Mouse (Mus musculus) right cerebral cortex, adult 18-20 months (tissue): ENCODE results near the gene Gm11627.
"Not testable (repeated sequence)": the region's sequence is repeated elsewhere in the genome, so short reads cannot be mapped to it uniquely, and the experiment has no call there.

Source experiments
- DNase-seq: peaks from one replicate; pipeline ENCODE4 v3.0.0; 2022; ENCODE audit warnings: mixed read lengths

Gene Gm11627

DNA sequence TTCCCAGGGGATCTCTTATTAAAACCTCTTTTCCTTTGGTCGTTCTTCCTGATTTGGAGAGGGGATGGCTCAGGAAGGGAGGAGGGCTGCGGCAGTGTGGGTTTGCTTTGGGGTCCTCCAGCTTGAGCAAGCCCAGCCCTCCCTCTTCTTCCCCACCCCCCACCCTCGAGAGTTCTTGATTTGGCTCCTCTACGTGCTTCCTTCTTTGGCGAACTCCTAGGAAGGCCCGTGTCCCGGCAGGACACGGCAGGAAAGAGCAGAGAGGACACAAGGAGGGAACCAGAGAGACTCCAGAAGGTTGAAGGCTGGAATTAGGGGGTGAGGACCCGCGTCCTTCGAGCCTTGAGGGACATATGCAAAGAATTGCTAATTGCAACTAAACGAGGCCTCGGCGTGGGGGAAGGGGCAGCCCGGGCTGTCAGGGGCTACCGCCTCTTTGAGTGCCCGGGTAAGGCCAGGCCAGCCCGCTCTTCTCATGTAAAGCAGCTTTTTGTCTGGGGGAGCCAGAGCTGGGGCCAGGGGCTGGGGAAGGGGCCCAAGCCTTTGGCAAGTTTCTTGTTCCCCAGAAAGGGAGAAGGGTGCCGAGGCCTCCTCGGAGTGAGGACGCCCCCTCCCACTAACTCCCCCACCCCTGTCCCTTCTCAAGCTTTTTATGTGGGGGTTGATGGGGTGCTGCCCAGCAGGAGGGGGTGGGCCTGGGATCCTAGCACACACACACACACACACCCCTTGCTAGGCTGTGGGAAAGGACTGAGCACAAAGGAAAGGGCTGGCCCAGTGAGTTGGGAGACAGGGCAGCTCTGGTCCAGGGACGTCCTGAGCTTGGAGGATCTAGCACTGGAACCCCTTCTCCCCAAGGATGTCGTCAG is at the start of gene Gm11627:
Gene Gm11627 (minus strand): TSS at position 297 of the 869 bp plus-strand sequence.
- DNase-seq = peak; percentile 23

DNA sequence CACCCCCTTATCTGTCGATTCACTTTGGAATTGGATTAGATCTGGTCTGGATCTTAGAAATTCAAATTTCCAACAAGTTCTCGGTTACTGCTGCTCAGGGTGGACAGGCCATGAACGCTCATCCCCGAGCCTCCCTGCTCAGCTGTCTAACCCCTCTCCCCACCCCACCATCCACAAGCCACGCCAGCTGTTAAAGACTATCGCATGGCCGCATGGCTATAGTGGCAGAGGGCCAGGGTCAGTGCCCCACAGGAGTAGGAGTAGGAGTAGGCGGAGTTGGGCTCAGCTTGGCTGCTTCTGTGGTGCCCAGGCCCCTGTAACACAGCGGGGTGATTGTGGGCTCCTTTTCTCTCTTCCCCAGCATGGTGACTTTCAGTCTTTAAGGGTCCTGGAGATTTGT is 49.3 kb upstream of the Gm11627 start:
- no peak for DNase-seq

DNA sequence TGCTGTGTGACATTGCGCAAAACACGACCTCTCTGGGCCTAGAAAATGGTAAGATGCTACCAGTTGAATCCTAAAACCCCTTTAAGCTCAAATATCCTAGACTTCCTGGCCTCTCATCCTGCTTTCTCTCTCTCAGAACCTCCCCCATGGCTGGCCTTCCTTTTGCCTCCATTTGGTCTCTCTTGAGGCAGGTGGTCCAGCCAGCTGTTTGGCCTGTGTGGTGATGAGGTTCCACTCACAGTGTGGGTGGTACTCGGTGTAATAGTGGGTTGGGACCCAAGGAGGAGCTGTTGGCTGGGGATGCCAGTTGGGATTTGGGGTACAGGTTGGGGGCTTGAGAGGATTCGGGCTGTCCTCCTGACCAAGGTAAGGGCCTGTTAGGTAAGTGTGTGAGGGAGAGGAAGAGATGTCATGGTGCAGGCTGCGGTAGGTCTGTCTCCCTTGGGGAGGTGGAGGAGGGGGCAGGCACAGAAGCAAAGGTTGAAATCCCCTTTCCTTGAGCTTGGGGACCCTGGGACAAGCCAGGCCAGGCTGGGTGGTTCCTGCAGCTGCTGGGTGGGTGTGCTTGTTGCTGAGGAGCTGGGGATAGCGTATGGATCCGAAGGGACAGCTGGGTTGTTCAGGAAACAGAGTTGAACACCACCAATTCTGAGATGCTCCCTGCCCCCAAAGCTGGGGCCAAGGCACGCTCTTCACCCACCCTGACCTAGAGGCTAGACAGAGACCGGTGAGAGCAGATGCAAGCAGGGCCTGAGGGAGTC is 48.1 kb upstream of the Gm11627 start:
- no peak for DNase-seq

DNA sequence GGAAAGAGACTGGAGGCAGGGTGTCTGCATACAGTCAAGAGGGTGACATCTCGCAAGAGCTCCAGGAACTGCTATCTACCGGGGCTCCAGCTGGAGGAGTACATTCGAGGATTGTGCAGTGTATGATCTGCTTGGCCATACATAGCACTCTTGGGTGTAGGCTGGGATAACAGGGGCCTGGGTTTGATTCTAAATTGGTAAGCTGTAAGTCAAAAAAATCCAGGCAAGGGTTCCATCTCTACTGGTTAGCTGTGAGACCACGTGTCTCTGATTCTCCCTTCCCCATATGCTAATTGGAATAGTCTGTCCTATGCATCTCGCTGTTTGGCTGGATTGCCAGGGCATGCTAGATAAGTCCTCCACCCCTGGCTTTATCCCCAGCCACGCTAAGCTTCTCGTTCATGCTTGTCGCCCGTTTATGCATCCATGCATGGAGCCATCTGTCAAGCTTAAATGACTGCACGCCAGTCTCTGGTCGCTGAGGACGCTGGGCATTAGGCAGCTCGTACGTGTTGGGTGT is 45.7 kb upstream of the Gm11627 start:
- no peak for DNase-seq

DNA sequence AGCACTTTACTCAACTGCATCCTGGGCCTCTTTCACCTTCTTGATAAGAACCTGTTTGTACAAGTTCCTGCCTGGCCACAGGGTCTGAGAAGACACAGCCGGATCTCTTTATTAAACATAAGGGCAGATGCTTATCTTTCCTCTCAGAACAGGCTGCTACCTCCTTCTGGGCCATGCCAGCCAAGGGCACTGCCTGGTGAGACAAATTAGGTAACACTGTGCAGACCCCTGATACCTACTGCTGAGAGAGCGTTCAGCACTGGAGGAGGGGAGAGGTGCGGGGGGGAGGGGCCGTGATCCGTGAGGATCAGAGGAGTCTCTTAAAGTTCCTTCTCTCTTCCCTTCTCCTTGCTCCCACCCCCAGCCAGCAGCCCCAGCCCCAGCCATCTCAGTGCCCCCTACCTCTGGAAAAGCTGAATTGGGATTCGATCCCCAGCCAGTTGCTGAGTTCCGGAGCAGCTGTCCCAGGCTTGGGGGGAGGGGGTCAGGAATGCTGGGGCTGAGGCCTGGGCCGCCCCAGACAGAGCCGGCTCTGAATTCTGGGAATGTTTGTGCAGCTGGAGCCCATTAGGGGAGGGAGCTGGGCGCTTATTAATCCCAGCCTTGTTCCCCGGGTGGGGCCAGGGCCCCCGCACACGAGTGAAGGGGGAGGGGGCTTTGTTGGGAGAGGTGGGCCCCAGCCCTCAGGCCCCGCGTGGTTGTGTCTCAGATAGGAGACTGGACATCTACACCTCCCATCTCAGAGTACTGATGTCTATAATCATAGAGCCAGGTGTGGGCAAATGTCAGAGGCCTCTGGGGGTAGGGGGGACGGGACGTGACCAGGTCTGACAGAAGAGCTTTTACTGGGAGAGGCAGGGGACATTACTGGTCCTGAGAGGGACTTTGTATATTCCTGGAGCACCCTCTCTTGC is 44.9 kb upstream of the Gm11627 start:
- DNase-seq = no peak

DNA sequence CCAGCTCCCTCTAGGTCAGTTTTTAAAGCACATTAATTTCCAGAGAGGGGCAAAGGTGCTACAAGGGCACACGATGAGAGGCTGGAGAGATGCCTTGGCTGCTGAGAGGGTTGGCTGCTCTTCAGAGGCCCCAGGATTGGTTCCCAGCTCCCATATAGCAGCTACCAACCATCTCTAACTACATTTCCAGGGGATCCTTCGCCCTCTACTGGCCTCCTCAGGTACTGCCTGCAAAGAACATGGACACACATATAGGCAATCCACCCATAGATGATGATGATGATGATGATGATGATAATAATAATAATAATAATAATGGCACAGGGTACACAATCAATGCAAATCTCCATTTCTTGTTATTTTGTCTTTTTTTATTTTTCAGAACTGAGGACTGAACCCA is 40.2 kb upstream of the Gm11627 start:
- DNase-seq = no peak

DNA sequence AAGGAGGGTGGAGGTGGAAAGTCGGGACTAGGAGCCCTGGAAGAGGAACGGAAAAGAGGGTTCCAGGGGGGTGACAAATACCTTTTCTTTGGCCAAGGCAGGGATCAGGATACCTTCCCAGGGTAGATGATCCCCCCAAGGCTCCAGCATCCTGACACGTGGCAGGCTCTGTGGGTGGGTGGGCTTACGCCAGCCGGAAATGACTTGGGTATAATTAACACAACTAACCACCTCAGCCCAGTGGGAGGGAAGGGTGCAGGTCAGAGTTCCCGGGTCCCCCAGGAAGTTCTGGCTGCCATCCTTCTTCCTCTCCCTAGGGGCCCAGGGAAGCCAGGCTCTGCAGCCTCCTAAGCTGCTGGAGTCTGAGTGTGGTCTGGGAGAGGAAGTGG is 32.0 kb upstream of the Gm11627 start:
- no peak for DNase-seq

DNA sequence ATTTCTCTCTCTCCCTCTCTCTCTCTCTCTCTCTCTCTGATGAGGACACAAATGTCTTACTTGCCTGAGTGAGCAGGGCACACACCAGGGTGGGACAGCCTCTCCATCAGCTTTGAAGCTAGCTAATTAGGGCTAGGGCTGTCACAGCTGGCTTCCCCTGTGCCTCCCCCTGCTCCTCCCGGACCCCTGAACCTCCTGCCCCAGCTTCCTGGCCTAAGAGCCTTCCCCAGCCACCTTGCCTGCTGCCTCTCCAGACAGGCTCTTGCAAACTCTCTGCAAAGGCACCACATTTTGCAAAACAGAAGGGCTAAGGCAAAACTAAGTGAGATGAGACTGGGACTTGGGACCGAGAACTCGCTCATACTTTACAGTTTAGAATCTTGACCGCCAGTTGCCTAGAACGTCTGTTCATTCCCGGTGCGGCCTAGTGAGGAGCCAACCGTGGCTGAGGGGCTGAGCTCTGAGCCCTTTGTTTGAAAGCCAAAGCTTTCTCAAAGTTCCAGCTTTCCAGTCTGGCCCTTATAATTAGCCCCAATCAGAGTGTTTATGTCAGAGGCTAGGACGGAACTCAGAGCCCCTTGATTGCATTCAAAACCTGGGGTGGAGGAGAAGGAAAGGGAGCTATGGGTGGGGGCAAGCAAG is 31.5 kb upstream of the Gm11627 start:
- DNase-seq = no peak

DNA sequence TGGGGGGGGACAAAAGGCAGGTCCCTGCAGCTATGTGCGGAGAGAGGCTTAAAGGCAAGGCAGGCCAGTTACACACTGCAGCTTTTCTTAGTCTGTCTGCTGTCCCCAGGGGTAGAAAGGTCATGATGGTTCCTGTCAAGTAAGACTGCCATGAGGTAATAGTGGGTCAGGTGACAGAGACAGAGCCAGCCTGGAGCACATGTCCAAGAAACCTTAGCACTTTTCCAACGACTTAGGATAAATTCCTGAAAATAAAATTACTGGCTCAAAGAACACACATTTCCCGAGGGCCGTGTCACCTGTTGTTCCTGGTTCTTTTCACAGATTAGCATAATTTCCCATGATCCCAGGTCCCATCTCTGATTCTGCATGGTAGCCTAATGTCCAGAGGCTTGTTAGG is 31.0 kb upstream of the Gm11627 start:
- no peak for DNase-seq

DNA sequence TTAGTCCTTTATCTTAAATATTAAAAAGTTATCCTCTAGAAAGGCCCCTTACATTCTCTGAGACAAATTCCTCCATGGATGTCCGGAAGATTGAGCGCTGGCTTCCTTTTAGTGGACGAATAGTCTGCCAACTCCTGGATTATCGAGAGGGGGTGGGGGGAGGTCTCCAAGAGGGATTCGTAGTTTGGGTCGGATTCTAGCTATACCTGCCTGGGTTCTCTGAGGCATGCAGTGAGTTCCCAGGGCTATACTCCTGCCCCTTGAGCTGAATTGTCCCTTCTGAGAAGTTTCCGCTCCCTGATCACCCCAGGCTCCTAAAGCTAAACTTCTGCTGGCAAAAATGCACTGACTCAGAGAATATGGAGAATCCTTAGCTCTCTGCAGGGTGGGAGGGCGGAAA is 30.2 kb upstream of the Gm11627 start:
- no peak for DNase-seq

DNA sequence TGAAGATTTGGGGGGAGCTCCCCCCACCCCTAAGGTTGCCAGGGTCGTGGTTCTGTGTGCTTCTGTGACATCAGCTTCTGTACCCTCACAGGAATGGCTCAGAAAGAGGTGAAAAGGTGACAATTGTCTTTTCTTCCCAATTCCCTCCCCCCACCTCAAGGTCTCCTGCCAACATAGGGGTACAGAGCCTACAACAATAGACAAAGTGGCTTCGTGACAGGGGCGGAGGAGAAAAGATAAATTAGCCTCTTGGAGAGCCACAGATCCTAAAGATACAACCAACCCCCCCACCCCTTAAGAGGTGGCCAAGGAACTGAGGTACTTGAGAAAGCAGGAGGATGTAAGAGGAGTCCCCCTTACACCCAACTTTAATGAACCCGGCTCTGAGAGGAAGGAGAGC is 29.4 kb upstream of the Gm11627 start:
- no peak for DNase-seq

DNA sequence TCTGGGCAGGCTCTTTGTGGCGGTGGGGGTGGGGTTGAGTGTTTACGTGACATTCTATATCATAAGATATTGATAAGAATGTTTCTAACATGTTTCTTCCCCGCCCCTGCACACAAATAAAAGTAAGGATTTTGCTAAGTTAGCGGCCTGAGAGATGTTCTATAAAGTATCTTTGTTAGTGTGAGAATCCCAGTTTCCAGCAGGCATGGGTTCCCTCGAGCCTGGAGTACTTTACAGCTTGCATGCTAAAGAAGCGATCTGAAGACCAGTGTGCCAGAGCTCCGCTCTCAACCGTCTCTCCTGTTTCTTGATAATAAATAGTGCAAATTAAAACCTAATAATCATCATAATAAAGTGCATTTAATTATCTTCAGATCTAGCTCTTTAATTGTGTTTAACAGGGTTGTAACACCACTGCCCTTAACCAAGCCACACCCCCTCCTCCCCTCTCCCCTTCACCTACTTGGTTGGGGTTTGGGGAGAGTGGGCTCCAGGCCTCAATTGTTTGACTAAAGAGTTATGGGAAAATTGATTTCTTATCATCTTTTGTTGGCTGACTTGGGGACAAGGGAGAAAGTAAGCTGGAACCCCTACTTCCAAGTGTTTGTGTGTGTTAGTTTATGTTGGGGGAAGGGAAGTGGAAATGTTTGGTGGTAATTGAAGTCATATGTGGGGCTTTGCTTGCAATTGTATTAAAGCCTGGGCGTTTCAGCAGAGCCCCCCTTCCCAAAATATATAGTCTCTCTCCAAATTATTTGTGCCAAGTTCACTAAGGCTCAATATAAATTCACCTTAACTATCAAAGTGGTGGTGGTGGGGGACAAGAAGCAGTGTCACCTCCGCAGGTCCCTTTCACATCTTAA is 28.7 kb upstream of the Gm11627 start:
- DNase-seq = no peak

DNA sequence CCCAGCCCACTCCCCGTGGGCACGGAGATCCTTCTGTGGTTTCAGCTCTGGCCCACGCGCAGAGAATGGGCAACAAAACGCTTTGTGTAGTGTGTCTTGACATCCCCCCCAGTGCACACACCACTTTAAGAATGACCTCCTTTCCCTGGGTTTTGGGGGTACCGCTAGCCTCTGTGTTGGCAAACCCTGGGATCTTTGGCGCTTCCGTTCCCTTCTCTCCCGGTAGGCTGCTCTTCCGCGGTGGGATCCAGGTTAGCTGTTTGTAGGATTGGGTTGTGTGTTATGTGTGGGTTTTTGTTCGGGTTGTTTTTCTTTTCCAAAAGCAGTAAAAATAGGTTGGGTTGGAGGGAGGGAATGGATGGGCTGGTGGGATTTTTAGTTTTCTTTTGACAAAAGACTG is 27.9 kb upstream of the Gm11627 start:
- not testable (repeated sequence) for DNase-seq

DNA sequence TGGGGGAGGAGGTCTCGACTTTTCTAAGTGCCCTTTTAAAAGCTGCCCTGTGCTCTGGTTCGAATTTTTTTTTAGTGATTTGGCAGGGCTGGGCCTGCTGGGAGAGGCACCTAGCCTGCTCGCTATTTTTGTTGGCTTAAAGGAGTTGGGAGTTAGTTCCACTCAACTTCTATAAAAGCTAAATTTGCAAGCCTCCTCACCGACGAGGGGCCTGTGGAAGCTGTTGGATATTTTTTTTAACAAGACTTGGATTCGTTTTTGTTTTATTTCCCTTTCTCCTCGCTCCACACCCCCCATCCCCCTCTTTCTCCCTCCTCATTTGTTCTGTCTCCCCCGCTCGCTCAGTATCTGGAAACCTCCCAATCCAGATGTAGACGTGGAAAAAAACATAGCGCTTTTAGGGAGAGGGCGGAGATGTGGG is 27.5 kb upstream of the Gm11627 start:
- DNase-seq = no peak

DNA sequence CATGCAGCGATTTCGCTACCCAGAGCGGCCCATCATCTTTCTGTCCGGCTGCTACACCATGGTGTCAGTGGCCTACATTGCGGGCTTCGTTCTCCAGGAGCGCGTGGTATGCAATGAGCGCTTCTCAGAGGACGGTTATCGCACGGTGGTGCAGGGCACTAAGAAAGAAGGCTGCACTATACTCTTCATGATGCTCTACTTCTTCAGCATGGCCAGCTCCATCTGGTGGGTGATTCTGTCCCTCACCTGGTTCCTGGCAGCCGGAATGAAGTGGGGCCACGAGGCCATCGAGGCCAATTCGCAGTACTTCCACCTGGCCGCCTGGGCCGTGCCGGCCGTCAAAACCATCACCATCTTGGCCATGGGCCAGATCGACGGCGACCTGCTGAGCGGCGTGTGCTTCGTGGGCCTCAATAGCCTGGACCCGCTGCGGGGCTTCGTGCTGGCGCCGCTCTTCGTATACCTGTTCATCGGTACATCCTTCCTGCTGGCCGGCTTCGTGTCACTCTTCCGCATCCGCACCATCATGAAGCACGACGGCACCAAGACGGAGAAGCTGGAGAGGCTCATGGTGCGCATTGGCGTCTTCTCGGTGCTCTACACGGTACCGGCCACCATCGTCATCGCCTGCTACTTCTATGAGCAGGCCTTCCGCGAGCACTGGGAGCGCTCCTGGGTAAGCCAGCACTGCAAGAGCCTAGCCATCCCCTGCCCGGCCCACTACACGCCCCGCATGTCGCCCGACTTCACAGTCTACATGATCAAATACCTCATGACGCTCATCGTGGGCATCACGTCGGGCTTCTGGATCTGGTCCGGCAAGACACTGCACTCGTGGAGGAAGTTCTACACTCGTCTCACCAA is 26.5 kb upstream of the Gm11627 start:
- no peak for DNase-seq

DNA sequence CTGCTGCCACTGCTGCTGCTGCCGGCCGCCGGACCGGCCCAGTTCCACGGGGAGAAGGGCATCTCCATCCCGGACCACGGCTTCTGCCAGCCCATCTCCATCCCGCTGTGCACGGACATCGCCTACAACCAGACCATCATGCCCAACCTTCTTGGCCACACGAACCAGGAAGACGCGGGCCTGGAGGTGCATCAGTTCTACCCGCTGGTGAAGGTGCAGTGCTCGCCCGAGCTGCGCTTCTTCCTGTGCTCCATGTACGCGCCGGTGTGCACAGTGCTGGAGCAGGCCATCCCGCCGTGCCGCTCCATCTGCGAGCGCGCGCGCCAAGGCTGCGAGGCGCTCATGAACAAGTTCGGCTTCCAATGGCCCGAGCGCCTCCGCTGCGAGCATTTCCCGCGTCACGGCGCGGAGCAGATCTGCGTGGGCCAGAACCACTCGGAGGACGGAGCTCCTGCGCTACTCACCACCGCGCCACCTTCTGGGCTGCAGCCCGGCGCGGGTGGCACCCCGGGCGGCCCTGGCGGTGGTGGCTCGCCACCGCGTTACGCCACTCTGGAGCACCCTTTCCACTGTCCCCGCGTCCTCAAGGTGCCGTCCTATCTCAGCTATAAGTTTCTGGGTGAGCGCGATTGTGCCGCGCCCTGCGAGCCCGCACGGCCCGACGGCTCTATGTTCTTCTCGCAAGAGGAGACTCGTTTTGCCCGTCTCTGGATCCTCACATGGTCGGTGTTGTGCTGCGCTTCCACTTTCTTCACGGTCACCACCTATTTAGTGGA is 25.7 kb upstream of the Gm11627 start:
- DNase-seq = peak; percentile 52

DNA sequence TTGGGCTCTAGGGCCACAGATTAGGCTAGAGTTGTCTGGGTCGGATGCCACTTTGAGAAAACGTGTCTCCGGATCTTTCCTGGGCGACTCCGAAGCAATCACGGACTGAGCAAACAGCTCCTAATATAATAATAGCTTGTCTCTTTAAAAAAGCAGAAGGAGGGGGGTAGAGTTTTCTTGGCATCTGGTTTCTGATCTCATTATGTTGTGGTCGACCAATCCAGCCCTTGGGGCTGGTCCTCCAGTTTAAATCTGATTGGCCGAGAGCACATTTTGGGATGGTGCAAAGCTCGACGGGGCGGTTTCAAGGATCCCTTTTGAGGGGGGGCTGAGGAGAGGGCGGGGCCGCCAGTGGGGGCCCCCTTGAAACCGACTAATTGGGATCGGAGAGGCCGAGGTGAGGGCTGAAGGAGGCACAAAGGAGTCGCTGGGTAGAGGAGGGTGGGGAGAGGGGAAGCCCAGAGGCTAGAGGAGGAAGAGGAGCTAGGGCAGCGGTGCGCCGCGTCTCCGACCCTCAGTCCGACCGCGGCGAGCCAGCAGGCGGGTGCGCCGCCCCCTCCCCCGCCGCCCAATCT is 24.8 kb upstream of the Gm11627 start, which contains the start of gene Fzd2:
Gene Fzd2 (plus strand): TSS at position 387 of the 575 bp plus-strand sequence.
- peak; percentile 69 for DNase-seq

DNA sequence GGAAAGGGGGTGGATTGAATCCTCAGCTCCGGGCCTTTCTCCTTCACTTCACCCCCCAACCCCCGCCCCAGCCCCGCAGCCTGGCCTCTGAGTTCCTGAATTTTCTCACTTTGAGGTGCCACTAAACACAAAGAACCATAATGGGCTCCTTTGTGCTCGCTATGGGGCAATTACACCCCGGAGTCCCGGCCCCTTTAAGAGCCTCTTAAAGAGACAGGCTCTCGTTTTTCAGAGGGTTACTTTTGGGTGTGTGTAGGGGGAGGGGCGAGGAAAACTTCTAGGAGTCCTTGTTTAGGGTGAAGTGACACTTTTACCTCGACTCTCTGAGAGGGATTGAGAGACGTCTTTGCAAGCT is 24.2 kb upstream of the Gm11627 start:
- peak; percentile 22 for DNase-seq
